Mouse (Mus musculus) layer of hippocampus, postnatal 14 days (tissue): ENCODE data around the gene Ptprb. TPM values are rescaled to one million over a fixed set of nuclear protein-coding genes. Genes with fewer than 3 reads are reported as not detected.
A peak's percentile ranks its signal among the peaks of the same experiment; 100 is the strongest.

Experiments used
- DNase-seq, 2 experiments: peaks; one replicate each; pipeline ENCODE4 v3.0.0; 2021 to 2022; ENCODE audit warnings: low spot score in 2 of 2, mixed read lengths in 1 of 2
- long read RNA-seq, 2 experiments: library from polyadenylated mRNA; stranded (forward); transcript quantifications; one replicate each; pipeline ENCODE4 v2.0.0; 2021
- total RNA-seq, 2 experiments: library from RNA; stranded (reverse); gene quantifications; 2 replicates each; pipeline ENCODE4 v1.2.3; 2021

The Ptprb gene
- 10 to 100 TPM; 25.6 to 26.0 TPM for total RNA-seq
- long read RNA-seq, experiment 1, partial matches to known transcripts, result 2 of 3 reads
- long read RNA-seq, experiment 1, other reads (novel, unspliced or antisense), result 1 of 3 reads
- long read RNA-seq, experiment 2, full-length matches to known transcripts, result 1 of 8 reads
- long read RNA-seq, experiment 2, partial matches to known transcripts, result 2 of 8 reads
- long read RNA-seq, experiment 2, other reads (novel, unspliced or antisense), result 5 of 8 reads

DNA sequence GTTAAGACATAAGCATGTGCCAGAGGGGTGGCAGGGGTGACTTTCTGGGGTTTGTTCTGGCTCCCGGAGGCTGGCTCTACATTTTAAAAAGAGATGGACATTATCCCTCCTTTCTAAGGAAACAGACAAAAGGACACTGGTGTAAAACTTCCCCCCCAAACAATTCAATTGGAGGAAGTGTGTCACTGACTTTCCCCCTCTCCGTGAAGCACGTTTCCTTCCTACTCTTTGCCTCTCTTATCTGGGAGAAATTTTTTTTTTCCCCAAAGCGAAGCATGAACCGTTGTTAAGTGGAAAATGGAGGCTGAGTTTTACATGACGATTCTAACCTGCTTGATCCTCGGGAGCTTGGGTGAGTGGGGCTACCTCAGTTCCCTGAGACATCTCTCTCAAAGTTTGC is at the start of gene Ptprb:
TSS of gene Ptprb (plus strand) at position 244 of the 400 bp plus-strand sequence.
- DNase-seq, result no peak

DNA sequence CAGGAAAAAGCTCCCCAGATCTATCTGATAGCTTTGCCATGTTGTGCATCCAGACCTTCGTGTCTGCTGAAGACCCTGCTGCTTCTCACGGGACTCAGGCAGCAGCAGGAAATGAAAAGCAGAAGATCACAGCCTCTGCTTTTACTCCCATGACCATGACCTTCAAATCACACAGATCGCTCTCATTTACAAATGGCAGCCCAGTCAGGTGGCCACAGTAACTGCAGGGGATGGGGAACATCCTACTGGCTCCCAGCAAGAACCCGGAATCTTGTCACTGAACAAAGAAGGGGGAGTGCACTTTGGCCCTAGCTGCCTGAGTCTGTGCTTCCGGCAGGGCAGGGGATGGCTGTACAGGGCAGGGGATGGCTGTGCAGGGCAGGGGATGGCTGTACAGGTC is 40.0 kb upstream of the Ptprb start:
- DNase-seq, result no peak

DNA sequence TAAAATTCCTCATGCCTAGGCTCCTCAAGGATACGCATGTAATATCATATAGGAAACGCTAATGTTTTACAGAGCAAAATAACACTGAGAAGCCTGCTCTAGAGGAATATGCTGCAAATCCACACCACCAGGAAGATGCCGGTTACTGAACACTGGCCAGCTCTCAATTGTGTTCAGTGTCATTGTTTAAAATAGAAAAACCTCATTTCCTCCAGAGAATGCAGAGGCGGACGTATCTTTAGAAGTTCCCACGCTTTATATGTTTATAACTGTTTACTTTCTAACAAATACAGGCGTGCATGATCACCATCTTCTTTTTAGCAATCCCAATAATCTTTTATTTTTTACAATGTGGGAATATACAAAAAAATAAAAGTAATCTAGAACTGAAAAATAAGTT is 33.1 kb upstream of the Ptprb start:
- no peak for DNase-seq

DNA sequence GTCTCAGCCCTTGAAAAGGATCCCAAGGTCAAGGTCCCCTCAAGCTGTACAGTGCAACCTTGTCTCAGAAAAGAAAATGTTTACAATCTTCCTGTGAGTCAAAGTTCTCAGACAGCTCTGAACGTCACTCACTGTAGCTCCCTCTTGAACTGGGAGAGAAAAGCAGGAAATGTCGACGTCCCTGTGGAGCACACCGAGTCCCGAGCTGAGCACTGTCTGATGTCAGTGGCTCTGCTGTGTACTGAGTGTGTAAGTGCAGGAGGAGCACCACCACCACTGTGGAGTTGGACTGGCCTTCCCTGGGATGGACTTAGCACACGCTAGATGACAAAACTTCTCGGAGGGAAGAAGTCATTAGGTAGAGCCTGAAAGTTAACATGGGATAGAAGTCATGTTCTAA is 31.9 kb upstream of the Ptprb start:
- DNase-seq, result no peak

DNA sequence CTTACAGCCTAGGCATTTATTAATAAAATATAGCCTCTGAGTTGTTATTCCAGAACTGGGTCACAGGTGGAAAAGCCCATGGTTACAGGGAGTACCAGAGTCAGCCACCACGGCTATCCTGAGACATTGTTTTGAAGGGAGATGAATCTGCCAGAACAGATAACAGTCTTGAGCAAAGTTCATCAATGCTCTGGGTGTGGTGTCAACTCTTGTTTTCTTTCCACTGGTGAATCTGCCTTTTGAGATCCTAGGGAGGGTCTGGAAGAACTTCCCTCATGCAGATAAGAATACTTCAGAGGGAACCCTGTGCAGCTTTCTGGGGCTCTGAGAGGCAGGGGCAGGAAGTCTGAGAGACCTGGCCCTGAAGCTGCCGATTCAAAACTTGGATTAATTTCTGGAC is 29.7 kb upstream of the Ptprb start:
- DNase-seq, result no peak

DNA sequence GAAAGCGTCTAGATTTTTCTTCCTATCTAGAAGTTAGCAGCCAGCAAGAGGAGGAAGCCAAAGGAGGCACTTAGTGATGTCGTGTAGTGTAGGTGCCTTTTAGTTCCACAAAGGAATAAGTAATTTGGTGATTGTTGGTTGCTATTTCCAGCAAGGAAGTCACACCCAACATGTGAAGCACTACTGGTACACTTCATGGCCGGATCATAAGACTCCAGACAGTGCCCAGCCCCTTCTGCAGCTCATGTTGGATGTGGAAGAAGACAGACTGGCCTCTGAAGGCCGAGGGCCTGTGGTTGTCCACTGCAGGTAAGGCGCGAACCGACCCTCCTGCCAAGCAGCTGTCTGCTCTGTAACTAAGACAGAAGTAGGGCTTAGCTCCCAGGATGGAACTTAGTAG is 22.7 kb upstream of the Ptprb start:
- DNase-seq, result no peak

DNA sequence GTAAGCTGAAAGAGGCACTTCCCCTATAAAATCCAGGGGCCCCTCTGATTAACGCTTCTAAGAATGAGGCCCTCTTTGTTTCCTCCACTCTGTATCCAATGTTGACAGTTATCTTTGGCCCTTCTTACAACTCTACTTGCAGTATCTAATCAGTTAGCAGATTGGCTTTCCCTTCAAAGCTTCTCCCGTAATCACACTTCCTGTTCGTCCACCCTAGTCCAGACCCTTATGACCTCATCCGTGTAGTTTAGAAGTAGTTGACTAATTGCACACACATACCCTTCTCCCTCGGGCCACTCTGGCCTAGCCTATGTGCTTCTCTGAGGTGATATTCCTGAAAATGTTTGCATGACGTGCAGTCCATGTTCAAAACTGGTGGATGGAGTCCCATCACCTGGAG is 21.4 kb upstream of the Ptprb start:
- no peak for DNase-seq

DNA sequence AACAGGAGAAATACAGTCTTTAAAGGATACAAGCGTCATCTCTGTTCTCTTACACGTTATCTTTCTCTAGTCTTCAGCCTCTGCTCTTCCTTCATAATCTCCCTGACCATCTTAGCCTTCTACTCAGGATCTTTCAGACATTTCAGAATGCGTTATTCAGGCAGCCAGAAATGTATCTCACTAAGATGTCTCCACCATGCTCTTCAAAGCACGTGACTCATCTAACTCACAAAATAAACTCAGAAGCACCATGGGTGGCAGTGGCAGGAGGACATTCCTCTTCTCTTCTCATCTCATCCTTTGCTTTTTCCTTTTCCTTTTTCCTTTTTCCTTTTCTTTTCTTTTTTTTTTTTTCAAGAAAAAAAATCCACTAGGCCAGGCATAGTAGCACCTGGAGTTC is 16.0 kb upstream of the Ptprb start:
- no peak for DNase-seq

DNA sequence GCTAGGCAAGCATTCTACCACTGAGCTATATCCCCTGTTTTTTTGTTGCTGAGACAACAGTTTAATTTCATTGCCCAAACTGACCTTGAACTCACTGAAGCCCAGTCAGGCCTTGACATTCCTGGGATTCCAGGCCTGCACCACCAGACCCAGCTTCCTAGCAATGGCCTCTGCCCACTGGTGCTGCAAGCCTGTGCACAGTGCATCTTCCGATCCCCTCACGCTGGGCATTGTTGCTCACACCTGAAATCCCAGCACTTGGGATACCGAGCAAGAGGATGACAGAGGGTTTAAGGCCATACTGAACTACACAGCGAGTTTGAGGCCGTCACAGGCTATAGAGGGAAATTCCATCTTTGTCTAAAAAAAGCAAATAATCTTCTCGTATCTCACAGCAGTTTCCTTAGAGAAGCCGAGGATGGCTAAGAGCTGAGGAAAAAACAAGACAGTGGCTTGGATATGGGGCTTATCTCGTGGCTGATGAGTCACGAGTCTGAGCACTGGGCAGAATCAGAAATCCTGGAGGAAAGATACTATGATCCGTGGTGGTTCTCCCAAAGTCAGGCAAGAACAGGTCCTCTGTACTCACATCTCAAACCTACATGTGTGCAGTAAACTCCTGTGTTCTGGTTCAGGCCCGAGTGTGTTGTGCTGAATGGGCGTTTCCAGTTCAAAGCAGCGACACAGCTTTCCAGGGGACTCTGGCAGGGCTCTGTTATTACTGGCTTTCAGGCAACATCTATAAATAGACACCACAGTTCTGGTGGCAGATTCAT is 14.5 kb upstream of the Ptprb start:
- DNase-seq, result peak; percentile 11 to 23

DNA sequence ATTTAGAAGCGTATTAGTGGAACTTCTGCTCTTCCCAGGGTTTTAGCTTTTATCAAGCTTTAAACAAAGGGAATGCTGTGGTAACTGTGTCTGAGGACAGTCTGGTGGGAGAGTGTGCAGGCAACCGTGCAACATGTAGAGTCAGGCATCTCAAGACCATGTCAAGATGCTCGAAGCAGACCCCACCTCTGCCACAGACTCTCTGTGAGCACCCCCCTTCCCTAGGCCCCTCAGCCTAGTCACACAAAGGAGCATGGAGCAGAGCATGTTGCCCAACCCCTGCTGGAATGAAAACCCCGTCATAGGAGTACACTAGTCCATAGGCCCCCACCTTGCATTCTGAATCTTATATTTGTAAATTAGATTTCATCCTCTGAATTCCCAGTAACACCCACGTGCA is 13.8 kb upstream of the Ptprb start:
- no peak for DNase-seq

DNA sequence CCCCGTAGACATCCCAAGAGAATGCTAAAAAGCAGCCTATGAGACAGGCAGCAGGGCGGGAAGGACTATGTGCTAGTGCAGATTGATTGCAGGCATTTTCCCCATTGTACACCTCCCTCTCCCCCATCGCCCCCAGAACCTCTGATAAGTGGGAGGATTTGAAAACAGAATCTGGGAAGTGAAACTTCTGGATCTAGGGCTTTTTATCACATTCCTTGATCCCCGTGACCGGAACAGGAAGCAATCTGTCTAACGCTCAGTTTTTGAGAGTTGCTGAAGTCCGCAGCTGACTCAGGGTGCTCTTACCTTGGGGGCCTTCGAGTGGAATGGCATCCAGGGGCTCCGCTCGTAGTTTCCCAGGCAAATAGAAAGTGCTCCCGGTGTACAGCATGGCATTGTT is 10.8 kb upstream of the Ptprb start:
- DNase-seq, result no peak

DNA sequence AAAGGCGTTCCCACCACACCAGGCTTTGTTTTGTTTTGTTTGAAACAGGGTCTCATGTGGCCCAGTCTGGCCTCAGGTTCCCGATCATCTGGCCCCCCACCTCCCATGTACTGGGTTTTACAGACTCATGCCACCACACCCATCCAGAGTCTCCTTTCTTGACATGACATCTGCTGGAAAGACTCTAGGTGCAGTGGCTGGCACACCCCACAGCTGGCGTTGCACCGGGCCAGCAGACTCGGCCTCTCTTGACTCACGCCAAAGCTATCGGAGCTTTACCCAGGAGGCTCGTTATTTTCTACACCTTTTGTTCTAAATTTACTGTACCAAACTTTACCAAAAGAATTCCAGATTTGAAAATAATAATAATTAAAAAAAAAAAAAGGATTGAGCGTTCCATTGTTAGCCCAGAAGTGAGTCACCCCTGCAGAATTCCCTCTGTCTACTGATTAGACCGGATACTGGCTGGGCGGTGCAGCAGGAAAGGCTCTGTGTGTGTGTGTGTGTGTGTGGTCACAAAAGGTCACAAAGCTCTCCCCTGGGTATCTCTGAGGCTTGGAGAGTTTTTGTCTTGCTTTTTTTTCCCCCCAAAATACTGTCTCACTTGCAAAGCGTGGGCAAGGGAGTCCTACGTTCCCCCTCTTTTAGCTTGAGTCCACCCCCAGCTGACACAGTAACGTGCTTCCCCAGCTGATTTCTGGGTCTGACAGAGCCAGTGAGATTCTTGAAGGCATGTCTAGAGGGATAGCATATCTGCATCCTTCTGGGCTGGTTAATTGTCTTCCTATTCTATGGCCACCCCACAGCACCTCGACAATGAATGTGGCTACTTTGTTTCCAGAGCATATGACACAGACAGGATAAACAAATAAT is 8.5 kb upstream of the Ptprb start:
- no peak for DNase-seq

DNA sequence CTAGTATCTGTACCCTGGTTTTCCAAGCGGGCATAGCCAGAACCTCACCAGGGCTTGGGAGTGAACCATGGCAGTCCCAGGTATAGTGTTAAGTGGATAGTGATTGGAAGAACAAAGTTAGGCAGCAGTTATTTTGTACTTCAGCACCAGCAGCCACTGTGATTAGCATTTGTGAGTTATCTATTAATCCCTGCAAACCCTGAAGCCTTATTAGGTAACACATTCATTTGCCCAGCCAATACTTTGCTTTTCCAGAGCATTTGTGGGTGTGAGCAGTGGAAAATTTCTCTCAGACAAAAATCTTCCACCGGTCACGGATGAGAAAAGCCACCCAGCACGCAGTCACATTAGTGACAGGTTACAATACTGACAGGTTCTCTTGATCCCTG is 7.9 kb upstream of the Ptprb start:
- DNase-seq, result no peak

DNA sequence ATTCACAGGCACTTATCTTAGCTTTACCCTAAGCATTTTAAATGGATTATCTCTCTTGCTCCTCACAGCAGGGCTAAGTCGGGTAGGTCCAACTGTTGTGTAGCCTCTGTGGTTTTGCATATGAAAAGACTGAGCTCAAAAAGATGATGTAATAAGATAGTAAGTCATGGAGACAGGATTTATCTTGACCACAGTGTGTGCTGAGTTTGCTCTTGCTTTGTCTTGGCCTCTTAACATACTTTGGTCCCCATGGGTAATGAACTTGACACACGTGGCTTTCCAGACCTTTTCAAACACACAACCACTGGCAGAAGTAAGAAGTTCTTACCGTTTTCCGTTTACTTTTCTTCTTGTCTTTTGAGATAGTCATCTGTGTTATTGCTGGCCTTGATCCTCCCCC is 7.0 kb upstream of the Ptprb start:
- no peak for DNase-seq

DNA sequence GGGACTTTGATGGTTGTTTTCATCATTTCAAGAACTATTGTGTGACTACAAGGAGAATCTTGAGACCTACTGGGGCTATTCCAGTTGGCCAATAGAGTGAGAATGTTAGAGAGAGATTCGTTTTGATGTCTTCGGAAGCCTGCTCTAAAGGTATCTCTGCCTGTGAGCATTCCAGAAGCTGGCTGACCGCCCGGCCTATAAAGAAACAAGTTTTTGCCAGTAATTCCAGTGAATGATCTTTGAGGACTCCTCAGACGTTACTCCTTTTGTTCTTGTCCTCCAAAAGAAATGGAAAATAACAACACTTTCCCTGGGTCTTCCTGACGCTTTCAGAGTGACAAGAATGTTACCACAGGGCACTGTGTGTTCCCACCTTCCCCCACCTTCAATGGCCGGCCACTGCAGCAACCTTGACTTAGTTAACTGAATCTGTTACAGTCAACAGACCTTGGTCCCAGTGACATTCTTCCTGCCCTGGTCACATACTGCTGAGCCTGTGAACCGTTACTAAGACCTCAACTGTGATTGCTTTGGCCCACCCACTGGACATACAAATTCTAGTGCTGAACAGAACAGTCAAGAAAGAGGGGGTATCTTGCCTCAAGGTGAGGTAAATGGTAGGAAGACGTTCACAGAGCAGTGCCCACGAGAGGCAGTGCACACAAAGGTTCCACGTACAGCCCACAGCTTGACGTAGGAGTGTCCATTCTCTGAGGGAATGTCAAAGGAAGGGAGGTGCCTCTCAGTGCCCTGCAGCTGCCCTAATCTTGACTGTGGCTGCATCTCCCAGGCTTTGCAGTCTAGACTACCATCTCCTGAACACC is 4.5 kb upstream of the Ptprb start:
- DNase-seq, result no peak

DNA sequence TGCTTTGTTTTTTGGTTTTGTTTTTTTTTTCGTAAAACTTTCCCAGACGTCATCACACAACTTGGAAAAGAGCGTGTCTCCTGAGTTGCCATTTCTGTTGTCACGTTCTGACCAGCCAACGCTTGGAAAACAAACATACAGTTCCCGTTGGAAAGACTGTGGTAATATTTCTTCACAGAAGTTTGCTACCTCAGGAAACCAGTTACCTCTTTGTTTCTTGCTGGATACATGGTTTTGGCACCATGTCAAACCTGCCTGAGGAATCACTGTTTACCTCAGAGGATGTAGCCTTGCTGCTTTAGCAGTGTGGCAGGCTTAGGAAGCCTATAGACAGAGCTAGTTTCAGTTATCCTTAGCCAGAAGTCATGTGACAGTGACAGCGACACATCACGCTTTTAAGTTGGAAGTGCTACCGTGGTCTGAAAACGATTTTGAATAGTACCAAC is 3.8 kb upstream of the Ptprb start:
- no peak for DNase-seq

DNA sequence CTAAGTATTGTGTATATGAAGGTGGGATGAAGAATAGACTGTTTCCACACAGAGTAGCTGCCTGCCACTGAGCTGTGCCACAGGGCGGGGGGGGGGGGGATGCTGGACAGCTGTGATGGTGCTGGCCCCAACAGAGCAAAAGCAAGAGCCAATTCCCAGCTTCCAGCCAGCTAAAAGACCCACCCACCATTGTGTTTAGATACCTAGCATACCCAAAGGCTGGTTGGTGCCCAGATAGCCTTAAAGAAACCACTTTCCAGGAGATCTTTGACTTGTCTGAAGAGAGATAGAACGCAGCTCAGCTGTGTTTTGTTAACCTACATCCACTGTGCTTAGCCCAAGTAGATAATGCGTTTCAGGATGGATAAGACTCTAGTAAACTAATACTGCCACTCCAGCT is 3.2 kb upstream of the Ptprb start:
- no peak for DNase-seq

DNA sequence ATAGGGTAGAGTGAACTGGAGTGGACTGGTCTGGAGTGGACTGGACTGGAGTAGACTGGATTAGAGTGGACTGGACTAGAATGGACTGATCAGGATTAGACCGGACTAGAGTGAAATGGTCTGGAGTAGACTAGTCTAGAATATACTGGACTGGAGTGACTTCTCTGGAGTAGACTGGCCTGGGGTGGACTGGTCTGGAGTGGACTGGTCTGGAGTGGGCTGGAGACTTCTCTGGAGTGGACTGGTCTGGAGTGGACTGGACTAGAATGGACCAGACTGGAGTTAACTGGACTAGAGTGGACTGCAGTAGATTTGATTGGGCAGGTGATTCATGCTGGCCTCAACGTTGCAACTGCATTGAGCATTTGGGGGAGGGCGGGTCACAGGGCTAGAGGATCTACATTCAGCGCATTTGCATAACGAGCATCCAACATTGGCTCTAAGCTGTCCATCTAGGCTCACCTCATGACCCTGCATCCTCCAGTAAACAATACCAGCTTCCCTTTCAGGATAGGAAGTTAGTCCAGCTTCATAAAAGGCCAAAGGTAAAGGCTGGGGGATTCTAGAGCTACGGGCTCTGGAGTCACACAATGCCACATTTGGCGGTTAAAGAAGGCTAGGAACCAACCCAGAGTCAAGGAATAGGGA is 11.5 kb downstream of the Ptprb start:
- DNase-seq, result no peak

DNA sequence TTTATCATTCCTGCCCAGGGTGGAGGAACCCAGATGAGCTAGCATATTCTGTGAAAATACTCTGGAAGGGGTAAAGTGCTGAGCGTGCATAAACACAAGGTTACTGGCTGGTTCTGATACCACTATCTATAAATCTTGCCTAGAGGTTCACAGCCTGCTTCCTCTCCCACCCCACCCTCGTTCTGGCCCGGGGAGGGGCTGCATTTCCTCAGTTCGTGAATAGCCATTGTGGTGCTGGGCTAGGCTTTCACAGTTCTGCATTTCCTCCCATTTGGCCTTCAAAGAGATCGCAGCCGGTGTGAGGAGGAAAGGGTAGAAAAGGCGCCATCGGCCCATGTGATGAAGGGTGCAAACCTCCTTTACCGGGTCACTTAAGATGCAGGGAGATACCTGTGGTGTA is 12.8 kb downstream of the Ptprb start:
- no peak for DNase-seq

DNA sequence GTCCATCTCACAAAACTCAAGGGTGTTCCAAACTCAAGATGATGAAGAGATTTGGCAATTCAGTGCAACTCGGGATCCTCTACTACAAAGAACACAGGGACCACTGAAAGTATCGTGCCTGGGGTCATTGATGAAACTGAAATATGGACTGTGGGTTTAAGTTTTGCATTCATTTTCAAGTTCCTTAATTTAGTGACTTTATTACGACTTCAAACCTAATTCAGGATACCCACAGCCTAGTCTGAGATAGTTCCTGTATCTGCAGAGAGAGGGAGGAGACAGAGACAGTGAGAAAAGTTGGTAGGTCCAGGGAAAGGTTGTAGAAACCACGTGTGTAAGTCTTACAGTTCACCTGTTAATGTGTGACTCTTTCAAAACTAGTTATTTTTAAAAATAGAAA is 15.2 kb downstream of the Ptprb start:
- no peak for DNase-seq
